Mouse (Mus musculus) limb, embryonic 14.5 days (tissue): ENCODE data around the gene Ttll1. TPM values are rescaled to one million over a fixed set of nuclear protein-coding genes. Genes with fewer than 3 reads are reported as not detected.
A peak's percentile ranks its signal among the peaks of the same experiment; 100 is the strongest.

ENCODE experiments used
- ATAC-seq: fragments of 200-750 bp; cut with Nextera tagmentation; 2 replicates; pipeline ENCODE4 v1.8.0; 2017; ENCODE audit warnings: low read depth, moderate number of reproducible peaks, moderate TSS enrichment; ENCODE audit not compliant: low FRiP score
- DNase-seq: peaks from one replicate; pipeline ENCODE4 v3.0.0-alpha.2; 2015; ENCODE audit warnings: low spot score
- H3K27ac ChIP-seq: fragments of 300-500 bp; sonication (generic); replicated peaks from 2 replicates; pipeline ENCODE4 v1.5.1; 2014; ENCODE audit warnings: low read depth, mild to moderate bottlenecking, low read length, moderate library complexity, mixed read lengths
- H3K27me3 ChIP-seq: fragments of 300-500 bp; sonication (generic); 2 replicates; pipeline ENCODE4 v1.6.1; 2014; ENCODE audit warnings: low read length, mixed read lengths; ENCODE audit not compliant: control insufficient read depth, insufficient read depth
- H3K36me3 ChIP-seq: fragments of 300-500 bp; sonication (generic); 2 replicates; pipeline ENCODE4 v1.6.1; 2014; ENCODE audit warnings: mild to moderate bottlenecking, low read length, moderate library complexity, mixed read lengths; ENCODE audit not compliant: control insufficient read depth, insufficient read depth
- H3K4me1 ChIP-seq: fragments of 300-500 bp; sonication (generic); 2 replicates; pipeline ENCODE4 v1.6.1; 2014; ENCODE audit warnings: antibody characterized with exemption, low read length, mixed read lengths; ENCODE audit not compliant: control insufficient read depth, insufficient read depth
- H3K4me2 ChIP-seq: fragments of 300-500 bp; sonication (generic); replicated peaks from 2 replicates; pipeline ENCODE4 v1.6.1; 2014; ENCODE audit warnings: low read depth, mild to moderate bottlenecking, low read length, moderate library complexity; ENCODE audit not compliant: severe bottlenecking
- H3K4me3 ChIP-seq: fragments of 300-500 bp; sonication (generic); replicated peaks from 2 replicates; pipeline ENCODE4 v1.5.1; 2014; ENCODE audit warnings: low read length
- H3K9ac ChIP-seq: fragments of 300-500 bp; sonication (generic); 2 replicates; pipeline ENCODE4 v1.6.1; 2014; ENCODE audit warnings: mild to moderate bottlenecking, low read depth, low read length, moderate library complexity; ENCODE audit not compliant: severe bottlenecking
- H3K9me3 ChIP-seq: fragments of 300-500 bp; sonication (generic); 2 replicates; pipeline ENCODE4 v1.6.1; 2016; ENCODE audit warnings: low read length; ENCODE audit not compliant: control insufficient read depth
- POLR2A ChIP-seq: fragments of 200-500 bp; IDR thresholded peaks from 2 replicates; pipeline ENCODE4 v1.8.0; 2012; ENCODE audit warnings: inconsistent platforms, mild to moderate bottlenecking, moderate library complexity, borderline replicate concordance; ENCODE audit not compliant: insufficient read depth, insufficient read length; ENCODE audit errors: extremely low read depth
- WGBS: fragments of 180-500 bp; shearing (Covaris S2); extraction: QIAGEN DNeasy Blood & Tissue Kit; methylation state at CpG from one replicate; pipeline ENCODE4 v1.1.7; 2014; 5-methylcytosine and 5-hydroxymethylcytosine counted together
- polyA plus RNA-seq, 2 experiments: library from polyadenylated mRNA; depleted of rRNA in 1 of 2; stranded (reverse) in 1 of 2; unstranded in 1 of 2; fragments of >200 nt; fragmentation: Nextera tagmentation in 1 of 2; extraction: Ambion mirVana in 1 of 2; gene quantifications; 2 replicates each; pipeline versions ENCODE4 v1.2.1 to v1.2.3; 2012 to 2014

Ttll1 gene
- polyA plus RNA-seq, 2 experiments: 9.0 to 13.0 TPM

GRCm38 (mm10) chr15:83493856-83494571 lies 16.7 kb downstream of the Ttll1 start:
- 75% methylated on average over 7 of the region's 7 CpGs for WGBS
- no peak for DNase-seq
- no peaks in the 10 kb centered on the region for H3K4me1 ChIP-seq
- no peak overlapping the region for H3K4me3 ChIP-seq
- no peaks in the 10 kb centered on the region for H3K9me3 ChIP-seq
- no peak for TF ChIP-seq POLR2A
- H3K4me2 ChIP-seq: no peak overlapping the region
- H3K36me3 ChIP-seq: peaks cover 58% of the 10 kb centered on the region
- H3K27me3 ChIP-seq: no peaks in the 10 kb centered on the region
- no peak overlapping the region for H3K9ac ChIP-seq
- ATAC-seq: no peak
- H3K27ac ChIP-seq: no peak overlapping the region

GRCm38 (mm10) chr15:83491891-83492290 lies 18.8 kb downstream of the Ttll1 start:
- H3K9ac ChIP-seq: no peak overlapping the region
- no peak overlapping the region for H3K27ac ChIP-seq

DNA sequence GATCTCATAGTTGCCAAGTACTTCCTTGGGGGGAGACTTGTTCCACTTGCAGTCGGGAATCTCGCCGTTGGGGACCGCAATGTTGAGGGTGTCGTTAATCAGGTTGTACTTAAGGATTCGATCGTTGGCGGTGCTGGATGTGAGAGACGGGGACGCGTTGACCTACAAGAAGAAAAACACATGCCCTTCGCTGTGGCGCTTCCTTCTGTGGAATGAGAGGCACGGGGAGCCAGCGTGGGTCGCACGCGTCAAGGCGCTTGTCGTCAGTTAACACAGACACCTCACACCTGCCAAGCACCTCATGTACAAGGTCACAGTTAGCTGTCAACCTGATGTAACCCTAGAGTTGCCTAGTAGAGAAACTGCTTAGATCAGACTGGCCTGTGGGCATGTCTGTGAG lies 21.2 kb downstream of the Ttll1 start:
- Histone ChIP-seq H3K9ac (no peak overlapping the region), H3K27ac (no peak overlapping the region), H3K4me2 (no peak overlapping the region), H3K36me3 (peaks cover 26% of the 10 kb centered on the region), H3K27me3 (no peaks in the 10 kb centered on the region), H3K4me1 (no peaks in the 10 kb centered on the region), H3K4me3 (no peak overlapping the region), H3K9me3 (no peaks in the 10 kb centered on the region)
- TF ChIP-seq POLR2A: no peak
- no peak for ATAC-seq
- DNase-seq: no peak
- 93% methylated on average over 20 of the region's 20 CpGs for WGBS

More at GRCm38 (mm10) chr15:83491891-83492290, 18.8 kb downstream of the Ttll1 start:
- Histone ChIP-seq H3K4me2 (no peak overlapping the region), H3K27me3 (no peaks in the 10 kb centered on the region), H3K4me1 (no peaks in the 10 kb centered on the region), H3K4me3 (no peak overlapping the region), H3K36me3 (peaks cover 41% of the 10 kb centered on the region), H3K9me3 (no peaks in the 10 kb centered on the region)
- ATAC-seq (no peak), DNase-seq (peak; percentile 15)
- 80% methylated on average over 5 of the region's 5 CpGs for WGBS
- no peak for TF ChIP-seq POLR2A

DNA sequence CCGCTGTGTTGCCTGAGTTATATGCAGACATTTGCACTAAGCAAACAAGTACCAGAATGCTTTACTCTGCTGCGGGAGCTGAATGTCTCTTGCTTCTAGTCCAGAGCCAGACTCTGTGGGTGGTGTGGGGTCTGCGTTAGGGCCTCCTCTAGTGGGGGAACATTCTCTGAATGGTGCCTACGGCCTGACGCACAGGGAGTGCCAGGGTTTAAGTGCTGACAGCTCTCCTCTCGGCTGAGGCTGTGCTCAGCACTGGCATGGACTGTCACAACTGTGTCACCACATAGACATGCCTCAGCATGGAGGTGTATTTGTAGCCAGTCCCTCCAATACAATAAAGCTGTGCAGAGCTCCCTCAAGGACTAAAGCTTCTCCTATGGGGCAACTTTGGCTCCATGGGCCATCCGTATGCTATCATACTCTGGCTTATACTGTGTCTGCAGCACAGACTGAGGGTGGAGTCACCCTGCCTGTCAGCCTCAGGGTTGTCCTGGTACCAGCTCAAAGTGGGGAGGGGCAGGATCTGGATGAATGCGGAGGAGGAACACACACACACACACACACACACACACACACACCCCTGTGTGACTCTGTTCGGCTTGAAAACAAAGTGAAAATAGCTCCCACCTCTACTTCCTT lies 23.1 kb downstream of the Ttll1 start:
- WGBS: 84% methylated on average over 9 of the region's 9 CpGs
- Histone ChIP-seq H3K4me2 (no peak overlapping the region), H3K9ac (no peak overlapping the region), H3K27ac (no peak overlapping the region), H3K9me3 (no peaks in the 10 kb centered on the region), H3K27me3 (no peaks in the 10 kb centered on the region), H3K4me3 (no peak overlapping the region), H3K4me1 (no peaks in the 10 kb centered on the region), H3K36me3 (peaks cover 20% of the 10 kb centered on the region)
- no peak for TF ChIP-seq POLR2A
- no peak for ATAC-seq
- DNase-seq: no peak

DNA sequence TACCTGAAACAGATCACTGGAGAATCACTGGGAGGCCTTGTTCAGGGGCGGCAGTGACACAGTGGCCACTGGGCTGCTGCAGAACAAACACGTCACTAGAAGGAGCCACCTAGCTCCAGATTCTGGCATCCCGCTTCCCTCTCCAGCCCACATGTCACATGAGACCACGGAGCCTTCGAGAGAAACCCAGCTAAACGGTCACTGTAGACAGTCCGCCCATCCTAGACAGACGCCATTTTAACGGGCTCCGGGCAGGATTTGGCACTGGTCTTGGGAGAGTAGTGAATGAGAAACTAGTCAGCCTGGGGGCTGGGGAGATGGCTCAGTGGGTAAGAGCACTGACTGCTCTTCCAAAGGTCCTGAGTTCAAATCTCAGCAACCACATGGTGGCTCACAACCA lies 26.4 kb downstream of the Ttll1 start:
- no peak overlapping the region for H3K4me3 ChIP-seq
- no peak overlapping the region for H3K4me2 ChIP-seq
- H3K9me3 ChIP-seq: no peaks in the 10 kb centered on the region
- no peaks in the 10 kb centered on the region for H3K4me1 ChIP-seq
- no peak for DNase-seq
- H3K27ac ChIP-seq: no peak overlapping the region
- no peak for ATAC-seq
- 88% methylated on average over 10 of the region's 10 CpGs for WGBS
- H3K27me3 ChIP-seq: no peaks in the 10 kb centered on the region
- 0 out of 2 replicates have a peak, but pooled peaks cover 6% of the 10 kb centered on the region for H3K36me3 ChIP-seq
- TF ChIP-seq POLR2A: no peak
- no peak overlapping the region for H3K9ac ChIP-seq
